Mouse (Mus musculus) neural tube, embryonic 15.5 days (tissue): ENCODE measurements at regions not wholly inside any gene's neighbourhood (a gene's known extent, or its start where the extent isn't known, plus 50 kb on each side); places are given as distances from the start of the nearest gene placed in this dataset.

Source experiments
- ATAC-seq: fragments of 200-750 bp; cut with Nextera tagmentation; 2 replicates; pipeline ENCODE4 v1.8.0; 2017; ENCODE audit warnings: mild to moderate bottlenecking, moderate TSS enrichment, moderate library complexity; ENCODE audit not compliant: low FRiP score
- H3K27ac ChIP-seq: fragments of 300-500 bp; sonication (generic); replicated peaks from 2 replicates; pipeline ENCODE4 v1.5.1; 2015; ENCODE audit warnings: mild to moderate bottlenecking, inconsistent platforms
- H3K27me3 ChIP-seq: fragments of 300-500 bp; sonication (generic); replicated peaks from 2 replicates; pipeline ENCODE4 v1.6.1; 2015; ENCODE audit warnings: inconsistent platforms
- H3K36me3 ChIP-seq: fragments of 300-500 bp; sonication (generic); 2 replicates; pipeline ENCODE4 v1.6.1; 2015; ENCODE audit warnings: inconsistent platforms
- H3K4me1 ChIP-seq: fragments of 300-500 bp; sonication (generic); 2 replicates; pipeline ENCODE4 v1.6.1; 2015; ENCODE audit warnings: inconsistent platforms
- H3K4me2 ChIP-seq: fragments of 300-500 bp; sonication (generic); 2 replicates; pipeline ENCODE4 v1.6.1; 2015; ENCODE audit warnings: inconsistent platforms, mild to moderate bottlenecking, moderate library complexity
- H3K4me3 ChIP-seq: fragments of 300-500 bp; sonication (generic); replicated peaks from 2 replicates; pipeline ENCODE4 v1.5.1; 2015; ENCODE audit warnings: mild to moderate bottlenecking, inconsistent platforms
- H3K9ac ChIP-seq: fragments of 300-500 bp; sonication (generic); replicated peaks from 2 replicates; pipeline ENCODE4 v1.6.1; 2015; ENCODE audit warnings: mild to moderate bottlenecking, inconsistent platforms
- H3K9me3 ChIP-seq: fragments of 300-500 bp; sonication (generic); replicated peaks from 2 replicates; pipeline ENCODE4 v1.6.1; 2016; ENCODE audit warnings: inconsistent platforms
- WGBS: fragments of 180-500 bp; shearing (Covaris S2); methylation state at CpG from one replicate; pipeline ENCODE4 v1.1.7; 2015; ENCODE audit warnings: mixed read lengths; 5-methylcytosine and 5-hydroxymethylcytosine counted together

- no peaks in the 10 kb centered on the region for H3K27me3 ChIP-seq
- H3K36me3 ChIP-seq = no peaks in the 10 kb centered on the region
- no peak for ATAC-seq
- H3K4me2 ChIP-seq = no peak overlapping the region
- H3K27ac ChIP-seq = no peak overlapping the region
- H3K4me1 ChIP-seq = no peaks in the 10 kb centered on the region
- 85% methylated on average over 3 of the region's 3 CpGs for WGBS
- H3K9me3 ChIP-seq = no peaks in the 10 kb centered on the region
- no peak overlapping the region for H3K9ac ChIP-seq
- no peak overlapping the region for H3K4me3 ChIP-seq
Measured at GRCm38 (mm10) chr10:104592009-104592603, 398.3 kb downstream of the Gm4340 start.

GRCm38 (mm10) chr10:104595920-104596319 is 402.1 kb downstream of the Gm4340 start:
- Histone ChIP-seq H3K27ac (no peak overlapping the region), H3K4me1 (no peaks in the 10 kb centered on the region), H3K4me3 (no peak overlapping the region), H3K9me3 (no peaks in the 10 kb centered on the region), H3K9ac (no peak overlapping the region), H3K36me3 (no peaks in the 10 kb centered on the region), H3K4me2 (no peak overlapping the region), H3K27me3 (no peaks in the 10 kb centered on the region)
- WGBS = 75% methylated on average over 5 of the region's 5 CpGs
- no peak for ATAC-seq

GRCm38 (mm10) chr10:104627629-104628028 is 433.8 kb downstream of the Gm4340 start:
- ATAC-seq = no peak
- WGBS = 66% methylated on average over 1 of the region's 1 CpGs
- no peaks in the 10 kb centered on the region for H3K27me3 ChIP-seq

GRCm38 (mm10) chr10:104651020-104651419 is 457.2 kb downstream of the Gm4340 start:
- H3K27me3 ChIP-seq = no peaks in the 10 kb centered on the region
- no peak for ATAC-seq
- no peaks in the 10 kb centered on the region for H3K36me3 ChIP-seq
- 86% methylated on average over 8 of the region's 8 CpGs for WGBS
- no peak overlapping the region for H3K27ac ChIP-seq
- H3K4me3 ChIP-seq = no peak overlapping the region
- H3K9ac ChIP-seq = no peak overlapping the region
- no peak overlapping the region for H3K4me2 ChIP-seq
- no peaks in the 10 kb centered on the region for H3K4me1 ChIP-seq
- no peaks in the 10 kb centered on the region for H3K9me3 ChIP-seq

More at GRCm38 (mm10) chr10:104627629-104628028, 433.8 kb downstream of the Gm4340 start:
- Histone ChIP-seq H3K9ac (no peak overlapping the region), H3K4me1 (no peaks in the 10 kb centered on the region), H3K4me2 (no peak overlapping the region), H3K36me3 (no peaks in the 10 kb centered on the region), H3K9me3 (no peaks in the 10 kb centered on the region), H3K4me3 (no peak overlapping the region), H3K27ac (no peak overlapping the region)

- H3K9me3 ChIP-seq = no peaks in the 10 kb centered on the region
- peaks cover 3% of the 10 kb centered on the region; the same call in 1 of the 2 replicates for H3K4me1 ChIP-seq
- H3K36me3 ChIP-seq = no peaks in the 10 kb centered on the region
- H3K4me2 ChIP-seq = no peak overlapping the region
- no peak; the same call in 1 of the 2 replicates for ATAC-seq
- no peaks in the 10 kb centered on the region for H3K27me3 ChIP-seq
- H3K4me3 ChIP-seq = no peak overlapping the region
- 28% methylated on average over 7 of the region's 7 CpGs for WGBS
- no peak overlapping the region for H3K27ac ChIP-seq
- H3K9ac ChIP-seq = no peak overlapping the region
Measured at GRCm38 (mm10) chr10:104660298-104660697, 466.5 kb downstream of the Gm4340 start.

- peak overlapping the region; percentile 25; the same call in 1 of the 2 replicates for H3K4me2 ChIP-seq
- H3K27me3 ChIP-seq = no peaks in the 10 kb centered on the region
- H3K4me1 ChIP-seq = peaks cover 3% of the 10 kb centered on the region; the same call in 1 of the 2 replicates
- no peak overlapping the region for H3K4me3 ChIP-seq
- H3K27ac ChIP-seq = no peak overlapping the region
- no peaks in the 10 kb centered on the region for H3K36me3 ChIP-seq
- 9% methylated on average over 7 of the region's 7 CpGs for WGBS
- peak; percentile 83 for ATAC-seq
- H3K9me3 ChIP-seq = no peaks in the 10 kb centered on the region
- H3K9ac ChIP-seq = no peak overlapping the region
Measured at GRCm38 (mm10) chr10:104661672-104662071, 467.8 kb downstream of the Gm4340 start.

GRCm38 (mm10) chr10:104668286-104668685 is 474.4 kb downstream of the Gm4340 start:
- Histone ChIP-seq H3K9me3 (no peaks in the 10 kb centered on the region), H3K27ac (no peak overlapping the region), H3K27me3 (no peaks in the 10 kb centered on the region), H3K9ac (no peak overlapping the region), H3K36me3 (no peaks in the 10 kb centered on the region), H3K4me3 (no peak overlapping the region), H3K4me1 (no peaks in the 10 kb centered on the region), H3K4me2 (no peak overlapping the region)
- 86% methylated on average over 2 of the region's 2 CpGs for WGBS
- ATAC-seq = no peak

GRCm38 (mm10) chr10:104684717-104685336 is 491.0 kb downstream of the Gm4340 start:
- H3K4me3 ChIP-seq = no peak overlapping the region
- no peaks in the 10 kb centered on the region for H3K36me3 ChIP-seq
- no peak overlapping the region for H3K27ac ChIP-seq
- 87% methylated on average over 5 of the region's 5 CpGs for WGBS
- no peaks in the 10 kb centered on the region for H3K4me1 ChIP-seq
- no peak for ATAC-seq
- no peaks in the 10 kb centered on the region for H3K27me3 ChIP-seq
- H3K4me2 ChIP-seq = no peak overlapping the region
- no peaks in the 10 kb centered on the region for H3K9me3 ChIP-seq
- H3K9ac ChIP-seq = no peak overlapping the region

GRCm38 (mm10) chr10:104685857-104686256 is 492.0 kb downstream of the Gm4340 start:
- no peak overlapping the region for H3K9ac ChIP-seq
- 68% methylated on average over 3 of the region's 3 CpGs for WGBS
- no peaks in the 10 kb centered on the region for H3K4me1 ChIP-seq
- no peak for ATAC-seq
- H3K4me2 ChIP-seq = no peak overlapping the region
- no peaks in the 10 kb centered on the region for H3K9me3 ChIP-seq
- H3K27me3 ChIP-seq = no peaks in the 10 kb centered on the region
- H3K27ac ChIP-seq = no peak overlapping the region
- H3K4me3 ChIP-seq = no peak overlapping the region
- no peaks in the 10 kb centered on the region for H3K36me3 ChIP-seq

GRCm38 (mm10) chr10:104686669-104687068 is 492.8 kb downstream of the Gm4340 start:
- no peaks in the 10 kb centered on the region for H3K27me3 ChIP-seq
- H3K27ac ChIP-seq = no peak overlapping the region
- H3K4me1 ChIP-seq = no peaks in the 10 kb centered on the region
- H3K9me3 ChIP-seq = no peaks in the 10 kb centered on the region
- H3K36me3 ChIP-seq = no peaks in the 10 kb centered on the region
- 78% methylated on average over 6 of the region's 6 CpGs for WGBS
- H3K4me3 ChIP-seq = no peak overlapping the region
- H3K9ac ChIP-seq = no peak overlapping the region
- no peak overlapping the region for H3K4me2 ChIP-seq
- no peak for ATAC-seq

GRCm38 (mm10) chr10:104694974-104695373 is 501.1 kb downstream of the Gm4340 start:
- H3K36me3 ChIP-seq = no peaks in the 10 kb centered on the region
- H3K4me3 ChIP-seq = no peak overlapping the region
- no peaks in the 10 kb centered on the region for H3K4me1 ChIP-seq
- H3K27ac ChIP-seq = no peak overlapping the region
- no peak for ATAC-seq
- no peak overlapping the region for H3K9ac ChIP-seq
- no peaks in the 10 kb centered on the region for H3K27me3 ChIP-seq
- 90% methylated on average over 3 of the region's 3 CpGs for WGBS
- H3K4me2 ChIP-seq = no peak overlapping the region
- H3K9me3 ChIP-seq = no peaks in the 10 kb centered on the region

GRCm38 (mm10) chr10:104708926-104709325 is 515.1 kb downstream of the Gm4340 start:
- Histone ChIP-seq H3K9me3 (no peaks in the 10 kb centered on the region), H3K9ac (no peak overlapping the region), H3K27ac (no peak overlapping the region), H3K36me3 (no peaks in the 10 kb centered on the region), H3K4me2 (no peak overlapping the region), H3K4me1 (no peaks in the 10 kb centered on the region), H3K27me3 (no peaks in the 10 kb centered on the region), H3K4me3 (no peak overlapping the region)
- no peak for ATAC-seq
